Mouse (Mus musculus) urinary bladder, postnatal 4 days (tissue): ENCODE measurements at regions not wholly inside any gene's neighbourhood (a gene's known extent, or its start where the extent isn't known, plus 50 kb on each side); places are given as distances from the start of the nearest gene placed in this dataset.

Source experiments
- DNase-seq, 2 experiments: peaks; one replicate each; pipeline ENCODE4 v3.0.0; 2021 to 2022; ENCODE audit warnings: low spot score in 2 of 2

- DNase-seq, result no peak
Measured at GRCm38 (mm10) chr11:20882756-20883155, 51.9 kb upstream of the Lgalsl start.

DNA sequence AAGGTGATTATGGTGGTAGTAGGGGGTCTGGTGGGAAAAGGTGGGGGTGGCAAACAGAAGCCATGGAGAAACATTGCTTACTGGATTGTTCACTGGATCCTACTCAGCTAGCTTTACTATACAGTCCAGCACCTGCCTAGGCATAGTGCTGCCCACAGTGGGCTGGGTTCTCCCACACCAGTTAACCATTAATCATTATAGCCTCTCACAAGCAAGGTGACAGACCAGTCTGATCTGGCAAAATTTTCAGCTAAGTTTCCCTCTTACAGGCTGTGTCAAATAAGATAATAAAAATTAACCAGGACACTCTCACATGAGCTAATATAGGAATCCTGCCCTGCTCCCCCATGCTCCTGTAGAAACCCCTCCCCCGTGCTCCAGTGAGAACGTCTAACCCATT is 53.1 kb upstream of the Lgalsl start:
- no peak for DNase-seq

GRCm38 (mm10) chr11:20887044-20887443 is 56.2 kb upstream of the Lgalsl start:
- DNase-seq, result no peak

DNA sequence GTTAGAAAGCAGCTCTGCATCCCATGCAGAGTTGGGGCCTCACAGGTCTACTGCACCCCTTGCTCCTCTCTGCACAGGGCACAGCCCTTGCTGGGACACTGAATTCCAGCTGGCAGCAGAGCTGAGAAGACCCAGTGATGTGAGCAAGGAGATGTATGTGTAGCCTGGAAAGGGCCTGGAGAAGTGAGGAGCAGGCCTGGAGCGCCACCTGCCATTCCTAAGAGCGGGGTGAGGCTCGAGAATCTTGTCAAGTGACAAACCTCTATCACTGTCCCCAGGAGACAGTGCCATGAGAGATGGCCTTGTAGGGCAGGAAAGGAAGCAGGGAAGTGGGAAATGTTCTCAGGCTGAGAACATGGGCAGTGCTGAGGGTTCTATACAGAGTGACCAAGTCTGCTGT is 59.6 kb upstream of the Lgalsl start:
- no peak for DNase-seq

GRCm38 (mm10) chr11:20891711-20892110 is 60.9 kb upstream of the Lgalsl start:
- no peak for DNase-seq

DNA sequence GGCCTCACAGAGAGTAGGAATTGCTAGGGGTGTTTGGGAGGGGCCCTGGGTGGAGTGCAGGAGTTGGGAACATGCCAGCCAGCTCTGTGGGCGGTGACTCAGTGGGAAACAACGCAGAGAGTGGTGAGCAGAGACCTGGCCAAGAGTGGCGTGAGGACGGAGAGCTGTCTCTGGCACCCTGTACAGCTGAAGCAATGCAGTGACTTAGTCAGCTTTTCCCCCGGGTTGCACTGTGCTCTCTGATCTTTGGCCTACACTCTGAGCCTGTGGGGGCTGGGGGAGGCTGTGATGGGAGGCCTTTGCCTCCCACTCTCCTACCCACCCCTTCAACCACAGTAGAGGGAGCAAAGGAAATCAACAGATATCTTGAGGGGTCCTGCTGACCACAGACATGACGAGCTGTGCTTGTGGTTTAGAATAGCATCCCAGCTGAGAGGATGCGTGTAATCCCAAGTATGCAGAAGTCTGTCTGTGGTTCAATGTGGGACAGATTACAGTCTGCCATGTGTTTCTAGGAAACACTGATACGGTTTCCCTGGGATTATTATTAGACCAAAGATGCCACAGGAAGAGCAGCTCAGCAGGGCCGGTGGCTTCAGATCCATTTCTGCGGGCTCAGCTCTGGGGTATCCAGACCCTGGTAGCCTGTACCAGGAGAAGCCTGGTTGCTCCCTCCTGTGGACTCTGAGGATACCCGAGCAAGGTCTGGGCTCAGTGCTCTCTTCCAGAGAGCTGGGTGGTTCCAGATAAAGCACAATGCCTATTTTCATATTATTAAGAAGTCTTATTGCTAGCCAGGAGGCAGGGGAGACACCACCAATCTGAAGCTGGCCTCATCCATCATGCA is 65.6 kb upstream of the Lgalsl start:
- peak; percentile 64 to 71 for DNase-seq

GRCm38 (mm10) chr11:20897468-20897867 is 66.6 kb upstream of the Lgalsl start:
- DNase-seq, result no peak

- DNase-seq, result no peak
Measured at GRCm38 (mm10) chr11:20898558-20898957, 67.7 kb upstream of the Lgalsl start.

GRCm38 (mm10) chr11:20899766-20900165 is 68.9 kb upstream of the Lgalsl start:
- no peak for DNase-seq

DNA sequence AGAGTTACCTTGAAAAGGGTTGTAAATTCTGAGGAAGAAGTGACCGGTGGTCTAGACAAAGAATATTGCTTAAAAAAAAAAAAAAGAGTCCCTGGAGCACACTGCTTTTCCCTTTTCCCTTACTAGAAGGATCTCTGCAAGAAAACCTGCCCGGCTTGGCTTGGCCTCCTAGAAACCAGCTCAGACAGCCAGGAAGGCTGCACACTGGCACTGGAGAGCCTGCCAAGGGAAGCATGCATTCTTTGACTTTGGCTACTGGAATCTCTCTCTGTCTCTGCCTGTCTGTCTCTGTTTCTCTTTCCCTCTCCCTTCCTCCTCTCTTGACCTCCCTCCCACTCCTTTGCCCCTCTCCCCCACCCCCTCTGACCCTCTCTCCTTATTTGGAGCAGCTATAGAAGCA is 71.1 kb upstream of the Lgalsl start:
- no peak for DNase-seq

- DNase-seq, result no peak
Measured at GRCm38 (mm10) chr11:20902910-20903309, 72.1 kb upstream of the Lgalsl start.

DNA sequence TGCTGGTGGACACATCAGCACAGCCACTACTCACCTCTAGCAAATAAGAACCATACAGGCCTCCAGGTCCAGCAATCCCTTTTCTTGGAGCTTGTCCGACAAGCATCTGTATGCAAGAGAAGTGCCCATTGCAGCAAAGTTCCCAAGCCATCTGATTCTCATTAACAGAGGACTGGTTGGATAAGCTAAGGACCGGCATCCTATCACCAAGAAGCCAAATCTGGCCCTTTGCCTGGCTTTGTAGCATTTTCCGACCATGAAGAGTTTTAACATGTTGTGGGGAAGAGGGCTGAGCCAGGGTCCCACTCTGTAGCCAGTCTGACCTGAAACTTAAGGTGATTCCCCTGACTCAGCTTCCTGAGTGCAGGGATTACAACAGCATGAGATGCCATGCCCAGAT is 77.1 kb upstream of the Lgalsl start:
- DNase-seq, result no peak

- DNase-seq, result no peak
Measured at GRCm38 (mm10) chr11:20908471-20908870, 77.6 kb upstream of the Lgalsl start.

GRCm38 (mm10) chr11:20913042-20913441 is 82.2 kb upstream of the Lgalsl start:
- DNase-seq, result no peak

DNA sequence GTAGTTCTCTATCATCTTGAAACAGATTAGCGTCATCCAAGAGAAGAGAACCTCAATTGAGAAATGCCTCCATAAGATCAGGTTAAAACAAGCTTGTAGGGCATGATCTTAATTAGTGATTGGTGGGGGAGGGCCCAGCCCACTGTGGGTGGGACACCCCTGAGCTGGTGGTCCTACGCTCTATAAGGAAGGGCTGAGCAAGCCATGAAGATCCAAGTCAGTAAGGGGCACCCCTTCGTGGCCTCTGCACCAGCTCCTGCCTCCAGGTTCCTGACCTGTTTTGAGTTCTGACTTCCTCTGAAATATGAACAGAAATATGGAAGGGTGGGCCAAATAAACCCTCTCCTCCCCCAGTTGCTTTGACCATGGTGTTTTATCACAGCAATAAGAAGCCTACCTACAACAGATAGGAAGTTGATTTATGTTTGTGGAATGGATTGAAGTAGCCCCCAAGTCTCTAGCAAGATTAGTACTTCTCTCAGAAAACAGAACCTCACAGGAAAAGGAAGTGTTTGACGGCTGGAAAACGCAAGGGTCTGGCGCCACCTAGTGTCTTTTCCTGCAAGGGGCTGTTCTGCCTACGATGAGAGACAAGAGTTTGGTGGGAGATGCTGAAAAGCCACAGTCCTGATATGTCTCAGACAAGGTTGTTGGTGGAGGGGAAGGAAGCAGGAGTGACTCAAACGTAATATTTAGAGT is 82.9 kb upstream of the Lgalsl start:
- DNase-seq, result peak; percentile 71 to 86

GRCm38 (mm10) chr11:20914297-20914997 is 83.6 kb upstream of the Lgalsl start:
- DNase-seq, result no peak

DNA sequence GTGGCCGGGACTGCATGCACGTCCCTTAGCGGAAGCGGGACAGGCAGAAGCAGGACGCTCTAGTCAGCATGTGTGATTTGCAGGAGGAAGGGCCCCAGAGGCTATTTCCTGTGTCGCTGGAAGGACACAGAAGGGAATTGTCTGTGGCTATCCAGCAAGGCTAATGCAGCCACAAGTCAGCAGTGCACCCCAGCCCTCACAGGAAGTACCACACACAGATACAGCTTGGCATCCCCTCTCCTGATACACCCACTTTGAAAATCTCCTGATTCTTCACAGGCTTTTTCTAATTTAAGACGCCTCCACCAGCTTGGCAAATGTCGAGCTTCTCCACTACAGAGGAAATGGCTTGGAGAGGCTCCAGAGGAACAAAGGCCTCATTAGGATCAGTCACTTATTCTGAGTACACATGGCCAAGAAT is 84.3 kb upstream of the Lgalsl start:
- peak in 1 of 2 experiments; percentile 33 for DNase-seq

GRCm38 (mm10) chr11:20915687-20916432 is 85.0 kb upstream of the Lgalsl start:
- DNase-seq, result no peak

DNA sequence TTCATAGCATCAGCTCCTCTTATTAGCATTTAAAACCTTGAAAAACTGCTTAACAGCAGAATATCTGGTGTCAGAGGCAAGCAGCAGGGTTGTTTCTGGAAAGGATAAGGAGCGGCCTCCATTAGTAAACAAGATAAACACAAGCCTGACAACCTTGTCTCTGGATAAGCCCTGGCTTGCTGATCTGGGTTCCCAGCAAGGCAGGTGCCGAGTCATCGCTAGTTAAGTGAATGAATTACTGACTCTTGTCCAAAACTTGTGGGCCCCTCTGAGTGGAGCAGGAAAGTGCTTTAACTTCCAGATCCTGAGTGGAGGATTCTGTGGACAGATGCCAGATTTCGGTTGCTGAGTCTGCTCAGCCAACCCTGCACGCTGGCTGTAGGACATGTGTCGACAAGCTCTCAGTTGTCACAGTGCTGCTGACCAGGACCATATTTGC is 85.6 kb upstream of the Lgalsl start:
- peak in 1 of 2 experiments; percentile 49 for DNase-seq

- DNase-seq, result no peak
Measured at GRCm38 (mm10) chr11:20916961-20917360, 86.1 kb upstream of the Lgalsl start.

- DNase-seq, result no peak
Measured at GRCm38 (mm10) chr11:20917483-20917882, 86.6 kb upstream of the Lgalsl start.

GRCm38 (mm10) chr11:20923115-20923514 is 92.3 kb upstream of the Lgalsl start:
- DNase-seq, result no peak
